Mouse (Mus musculus): Measurements from ENCODE around the gene Gm40193. TPM values are rescaled to one million over a fixed set of nuclear protein-coding genes. Genes with fewer than 3 reads are reported as not detected.

Gene Gm40193
- not detected in 2 replicates for polyA plus RNA-seq (2015; fragmentation: Nextera tagmentation; extraction: Ambion mirVana)

- Histone ChIP-seq H3K4me2 (ENCODE audit: low read length) (no peak within 1 kb of the TSS), H3K4me3 (ENCODE audit: low read depth, low read length) (no peak within 1 kb of the TSS), H3K9me3 (replicated peaks; ENCODE audit: control insufficient read depth, low read length, poor library complexity, severe bottlenecking) (no peaks in the 10 kb centered on the region), H3K36me3 (ENCODE audit: control insufficient read depth, insufficient read depth, low read length) (peaks cover 7% of the 10 kb centered on the region), H3K9ac (ENCODE audit: low read depth, low read length) (no peak within 1 kb of the TSS), H3K27ac (ENCODE audit: low read length) (no peak within 1 kb of the TSS), H3K27me3 (ENCODE audit: control insufficient read depth, insufficient read depth, low read depth, low read length) (no peaks in the 10 kb centered on the region), H3K4me1 (ENCODE audit: control insufficient read depth, insufficient read depth, low read length) (no peaks in the 10 kb centered on the region)
- no peak for ATAC-seq
- WGBS = 83% methylated on average over 6 of the region's 6 CpGs
These were observed at the start of gene Gm40193 for GRCm38 (mm10) chr11:70532839-70533238. Gene Gm40193, minus strand, starts transcription at chr11:70532939.

- Histone ChIP-seq H3K27ac (ENCODE audit: low read length) (no peak overlapping the region), H3K9ac (ENCODE audit: low read depth, low read length) (no peak overlapping the region), H3K36me3 (ENCODE audit: control insufficient read depth, insufficient read depth, low read length) (no peaks in the 10 kb centered on the region; the same call in 1 of the 2 replicates), H3K4me1 (ENCODE audit: control insufficient read depth, insufficient read depth, low read length) (peaks cover 32% of the 10 kb centered on the region), H3K4me3 (ENCODE audit: low read depth, low read length) (no peak overlapping the region), H3K9me3 (replicated peaks; ENCODE audit: control insufficient read depth, low read length, poor library complexity, severe bottlenecking) (no peaks in the 10 kb centered on the region), H3K4me2 (ENCODE audit: low read length) (no peak overlapping the region), H3K27me3 (ENCODE audit: control insufficient read depth, insufficient read depth, low read depth, low read length) (no peaks in the 10 kb centered on the region)
- 77% methylated on average over 3 of the region's 3 CpGs for WGBS
- no peak for ATAC-seq
These were observed 49.5 kb upstream of the Gm40193 start for GRCm38 (mm10) chr11:70582196-70582595.

DNA sequence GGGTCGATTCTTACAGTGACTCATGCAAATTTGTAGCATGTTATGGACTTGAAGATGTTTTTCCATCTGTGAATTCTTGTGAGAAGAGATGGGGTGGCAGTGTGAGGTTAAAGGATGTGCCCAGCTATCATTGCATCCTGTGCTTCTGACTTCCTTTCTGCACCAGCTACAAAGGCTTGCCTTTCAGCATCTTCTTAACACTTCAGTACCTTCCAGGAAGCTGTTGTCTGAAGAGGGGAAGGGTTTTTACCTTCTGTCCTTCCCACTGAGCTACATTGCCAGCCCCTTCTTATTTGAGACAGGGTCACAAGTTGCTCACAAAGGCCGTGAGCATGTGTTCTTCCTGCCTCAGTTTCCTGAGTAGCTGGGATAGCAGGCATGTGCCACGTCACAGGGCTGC lies 48.2 kb upstream of the Gm40193 start:
- H3K4me3 ChIP-seq (ENCODE audit: low read depth, low read length) = no peak overlapping the region
- 81% methylated on average over 3 of the region's 3 CpGs for WGBS
- no peak for ATAC-seq
- no peak overlapping the region for H3K9ac ChIP-seq (ENCODE audit: low read depth, low read length)
- no peaks in the 10 kb centered on the region for H3K27me3 ChIP-seq (ENCODE audit: control insufficient read depth, insufficient read depth, low read depth, low read length)
- H3K9me3 ChIP-seq (replicated peaks; ENCODE audit: control insufficient read depth, low read length, poor library complexity, severe bottlenecking) = no peaks in the 10 kb centered on the region
- no peak overlapping the region for H3K27ac ChIP-seq (ENCODE audit: low read length)
- peaks cover 32% of the 10 kb centered on the region for H3K4me1 ChIP-seq (ENCODE audit: control insufficient read depth, insufficient read depth, low read length)
- no peaks in the 10 kb centered on the region; the same call in 1 of the 2 replicates for H3K36me3 ChIP-seq (ENCODE audit: control insufficient read depth, insufficient read depth, low read length)
- no peak overlapping the region for H3K4me2 ChIP-seq (ENCODE audit: low read length)

- Histone ChIP-seq H3K27ac (ENCODE audit: low read length) (no peak overlapping the region), H3K4me3 (ENCODE audit: low read depth, low read length) (no peak overlapping the region), H3K9me3 (replicated peaks; ENCODE audit: control insufficient read depth, low read length, poor library complexity, severe bottlenecking) (no peaks in the 10 kb centered on the region), H3K4me1 (ENCODE audit: control insufficient read depth, insufficient read depth, low read length) (peaks cover 30% of the 10 kb centered on the region), H3K27me3 (ENCODE audit: control insufficient read depth, insufficient read depth, low read depth, low read length) (no peaks in the 10 kb centered on the region), H3K36me3 (ENCODE audit: control insufficient read depth, insufficient read depth, low read length) (no peaks in the 10 kb centered on the region; the same call in 1 of the 2 replicates), H3K9ac (ENCODE audit: low read depth, low read length) (no peak overlapping the region), H3K4me2 (ENCODE audit: low read length) (no peak overlapping the region)
- WGBS = 69% methylated on average over 5 of the region's 5 CpGs
- no peak for ATAC-seq
These were observed 47.6 kb upstream of the Gm40193 start for GRCm38 (mm10) chr11:70580358-70580720.

DNA sequence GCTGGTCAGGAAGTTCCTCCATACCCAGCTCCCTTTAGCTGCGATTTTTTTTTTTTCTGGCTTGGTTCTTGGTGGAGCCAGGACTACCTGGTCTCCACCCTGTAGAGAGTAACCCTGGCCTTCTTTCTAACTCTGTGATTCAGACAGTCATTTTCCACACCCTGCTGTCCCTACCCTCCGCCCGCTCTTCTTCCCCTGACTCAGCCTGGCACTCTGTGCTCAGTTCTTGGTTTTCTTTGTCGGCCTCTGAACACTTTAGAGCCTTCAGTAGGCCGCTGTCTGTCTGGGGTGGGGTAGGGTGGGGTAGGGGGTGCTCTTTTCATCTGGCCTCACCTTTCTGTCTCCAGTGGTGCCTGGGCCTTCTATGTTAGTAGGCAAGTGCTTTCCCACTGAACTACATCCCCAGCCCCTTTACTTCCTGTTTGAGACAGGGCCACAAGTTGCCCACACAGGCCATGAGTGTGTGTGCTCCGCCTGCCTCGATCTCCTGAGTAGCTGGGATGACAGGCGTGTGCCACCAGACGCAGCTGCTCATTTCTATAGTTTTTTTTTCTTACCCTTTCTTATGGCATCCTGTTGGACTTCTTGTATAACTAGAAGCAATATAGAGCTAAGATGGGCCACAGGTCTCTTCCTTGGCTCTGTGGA lies 47.1 kb upstream of the Gm40193 start:
- H3K27me3 ChIP-seq (ENCODE audit: control insufficient read depth, insufficient read depth, low read depth, low read length) = no peaks in the 10 kb centered on the region
- H3K36me3 ChIP-seq (ENCODE audit: control insufficient read depth, insufficient read depth, low read length) = no peaks in the 10 kb centered on the region; the same call in 1 of the 2 replicates
- H3K9me3 ChIP-seq (replicated peaks; ENCODE audit: control insufficient read depth, low read length, poor library complexity, severe bottlenecking) = no peaks in the 10 kb centered on the region
- H3K4me3 ChIP-seq (ENCODE audit: low read depth, low read length) = no peak overlapping the region
- H3K4me2 ChIP-seq (ENCODE audit: low read length) = no peak overlapping the region
- ATAC-seq = no peak
- H3K4me1 ChIP-seq (ENCODE audit: control insufficient read depth, insufficient read depth, low read length) = peaks cover 25% of the 10 kb centered on the region
- no peak overlapping the region for H3K9ac ChIP-seq (ENCODE audit: low read depth, low read length)
- 88% methylated on average over 9 of the region's 9 CpGs for WGBS
- no peak overlapping the region for H3K27ac ChIP-seq (ENCODE audit: low read length)

- no peaks in the 10 kb centered on the region for H3K27me3 ChIP-seq (ENCODE audit: control insufficient read depth, insufficient read depth, low read depth, low read length)
- H3K36me3 ChIP-seq (ENCODE audit: control insufficient read depth, insufficient read depth, low read length) = no peaks in the 10 kb centered on the region; the same call in 1 of the 2 replicates
- no peak overlapping the region for H3K27ac ChIP-seq (ENCODE audit: low read length)
- no peak overlapping the region for H3K4me3 ChIP-seq (ENCODE audit: low read depth, low read length)
- WGBS = 91% methylated on average over 6 of the region's 6 CpGs
- H3K9ac ChIP-seq (ENCODE audit: low read depth, low read length) = no peak overlapping the region
- H3K4me1 ChIP-seq (ENCODE audit: control insufficient read depth, insufficient read depth, low read length) = peaks cover 19% of the 10 kb centered on the region
- H3K9me3 ChIP-seq (replicated peaks; ENCODE audit: control insufficient read depth, low read length, poor library complexity, severe bottlenecking) = no peaks in the 10 kb centered on the region
- ATAC-seq = no peak
- H3K4me2 ChIP-seq (ENCODE audit: low read length) = no peak overlapping the region
These were observed 46.2 kb upstream of the Gm40193 start for GRCm38 (mm10) chr11:70578962-70579361.

DNA sequence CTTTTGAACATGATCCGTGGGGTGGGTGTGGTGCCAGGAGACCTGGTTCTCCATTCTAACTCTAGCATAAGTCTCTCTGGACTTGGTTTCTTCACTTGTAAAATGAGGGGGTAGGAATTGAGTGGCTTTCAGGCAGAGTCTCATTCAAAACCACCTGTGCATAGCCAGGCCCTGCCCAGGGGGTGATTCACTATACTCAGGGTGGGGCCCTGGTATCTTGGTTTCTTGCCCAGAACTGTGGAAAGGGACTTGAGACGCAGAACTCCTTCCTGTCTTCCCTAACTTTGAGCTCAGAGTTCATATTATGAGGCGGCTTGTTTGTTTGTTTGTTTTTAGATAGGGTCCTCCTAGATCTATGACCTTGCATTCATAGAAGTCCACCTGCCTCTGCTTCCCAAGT lies 44.5 kb upstream of the Gm40193 start:
- H3K9ac ChIP-seq (ENCODE audit: low read depth, low read length) = no peak overlapping the region
- H3K27ac ChIP-seq (ENCODE audit: low read length) = no peak overlapping the region
- H3K4me3 ChIP-seq (ENCODE audit: low read depth, low read length) = no peak overlapping the region
- no peak for ATAC-seq
- no peaks in the 10 kb centered on the region for H3K9me3 ChIP-seq (replicated peaks; ENCODE audit: control insufficient read depth, low read length, poor library complexity, severe bottlenecking)
- no peaks in the 10 kb centered on the region for H3K27me3 ChIP-seq (ENCODE audit: control insufficient read depth, insufficient read depth, low read depth, low read length)
- no peaks in the 10 kb centered on the region; the same call in 1 of the 2 replicates for H3K36me3 ChIP-seq (ENCODE audit: control insufficient read depth, insufficient read depth, low read length)
- peaks cover 22% of the 10 kb centered on the region for H3K4me1 ChIP-seq (ENCODE audit: control insufficient read depth, insufficient read depth, low read length)
- WGBS = 80% methylated on average over 3 of the region's 3 CpGs
- H3K4me2 ChIP-seq (ENCODE audit: low read length) = no peak overlapping the region

DNA sequence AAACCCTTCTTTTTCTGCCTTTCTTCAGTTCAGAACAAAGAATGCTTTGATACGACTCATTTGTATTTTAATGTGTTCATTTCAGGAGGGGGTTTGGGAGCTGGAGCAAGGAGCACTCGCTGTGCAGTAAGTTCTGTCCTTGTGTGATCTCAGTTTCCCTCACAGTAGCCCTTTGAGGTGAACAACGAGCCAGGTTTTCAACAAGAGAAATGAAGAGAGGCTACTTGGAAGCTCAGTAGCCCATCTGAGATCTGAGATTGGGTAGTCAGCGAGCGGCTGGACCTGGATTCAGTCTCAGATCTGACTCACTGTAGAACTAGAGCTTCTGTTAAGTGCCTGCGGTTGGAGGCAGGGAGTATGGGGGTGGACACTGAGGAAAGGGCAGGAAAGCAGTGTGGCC lies 41.1 kb upstream of the Gm40193 start:
- Histone ChIP-seq H3K4me1 (ENCODE audit: control insufficient read depth, insufficient read depth, low read length) (peaks cover 18% of the 10 kb centered on the region), H3K4me2 (ENCODE audit: low read length) (no peak overlapping the region), H3K27me3 (ENCODE audit: control insufficient read depth, insufficient read depth, low read depth, low read length) (no peaks in the 10 kb centered on the region), H3K27ac (ENCODE audit: low read length) (no peak overlapping the region), H3K9me3 (replicated peaks; ENCODE audit: control insufficient read depth, low read length, poor library complexity, severe bottlenecking) (no peaks in the 10 kb centered on the region), H3K4me3 (ENCODE audit: low read depth, low read length) (no peak overlapping the region), H3K36me3 (ENCODE audit: control insufficient read depth, insufficient read depth, low read length) (no peaks in the 10 kb centered on the region), H3K9ac (ENCODE audit: low read depth, low read length) (no peak overlapping the region)
- ATAC-seq = no peak
- 45% methylated on average over 6 of the region's 6 CpGs for WGBS

GRCm38 (mm10) chr11:70572348-70572902 lies 39.7 kb upstream of the Gm40193 start:
- no peak for ATAC-seq
- H3K36me3 ChIP-seq (ENCODE audit: control insufficient read depth, insufficient read depth, low read length) = no peaks in the 10 kb centered on the region
- H3K9ac ChIP-seq (ENCODE audit: low read depth, low read length) = no peak overlapping the region
- 55% methylated on average over 5 of the region's 5 CpGs for WGBS
- H3K4me1 ChIP-seq (ENCODE audit: control insufficient read depth, insufficient read depth, low read length) = peaks cover 4% of the 10 kb centered on the region; the same call in 1 of the 2 replicates
- no peak overlapping the region for H3K4me2 ChIP-seq (ENCODE audit: low read length)
- H3K27me3 ChIP-seq (ENCODE audit: control insufficient read depth, insufficient read depth, low read depth, low read length) = no peaks in the 10 kb centered on the region
- no peaks in the 10 kb centered on the region for H3K9me3 ChIP-seq (replicated peaks; ENCODE audit: control insufficient read depth, low read length, poor library complexity, severe bottlenecking)
- H3K27ac ChIP-seq (ENCODE audit: low read length) = no peak overlapping the region
- no peak overlapping the region for H3K4me3 ChIP-seq (ENCODE audit: low read depth, low read length)
